Mouse (Mus musculus) bone marrow, adult 2 months (tissue): Measurements from ENCODE around the gene Atp6v1g2.

Experiments used
- CTCF ChIP-seq: fragments of 200-500 bp; IDR thresholded peaks from 2 replicates; pipeline ENCODE4 v1.5.1; 2011; ENCODE audit warnings: low read length, control low read depth; ENCODE audit not compliant: control insufficient read depth, insufficient read depth
- POLR2A ChIP-seq: fragments of 200-500 bp; IDR thresholded peaks from 2 replicates; pipeline ENCODE4 v1.6.1; 2011; ENCODE audit warnings: low read depth, mild to moderate bottlenecking, control low read depth, low read length, borderline replicate concordance; ENCODE audit not compliant: control insufficient read depth

GRCm38 (mm10) chr17:35205380-35205769 is 28.1 kb upstream of the Atp6v1g2 start:
- TF ChIP-seq CTCF, result no peak
- TF ChIP-seq POLR2A, result no peak
